Mouse (Mus musculus): ENCODE measurements at regions not wholly inside any gene's neighbourhood (a gene's known extent, or its start where the extent isn't known, plus 50 kb on each side); places are given as distances from the start of the nearest gene placed in this dataset.

DNA sequence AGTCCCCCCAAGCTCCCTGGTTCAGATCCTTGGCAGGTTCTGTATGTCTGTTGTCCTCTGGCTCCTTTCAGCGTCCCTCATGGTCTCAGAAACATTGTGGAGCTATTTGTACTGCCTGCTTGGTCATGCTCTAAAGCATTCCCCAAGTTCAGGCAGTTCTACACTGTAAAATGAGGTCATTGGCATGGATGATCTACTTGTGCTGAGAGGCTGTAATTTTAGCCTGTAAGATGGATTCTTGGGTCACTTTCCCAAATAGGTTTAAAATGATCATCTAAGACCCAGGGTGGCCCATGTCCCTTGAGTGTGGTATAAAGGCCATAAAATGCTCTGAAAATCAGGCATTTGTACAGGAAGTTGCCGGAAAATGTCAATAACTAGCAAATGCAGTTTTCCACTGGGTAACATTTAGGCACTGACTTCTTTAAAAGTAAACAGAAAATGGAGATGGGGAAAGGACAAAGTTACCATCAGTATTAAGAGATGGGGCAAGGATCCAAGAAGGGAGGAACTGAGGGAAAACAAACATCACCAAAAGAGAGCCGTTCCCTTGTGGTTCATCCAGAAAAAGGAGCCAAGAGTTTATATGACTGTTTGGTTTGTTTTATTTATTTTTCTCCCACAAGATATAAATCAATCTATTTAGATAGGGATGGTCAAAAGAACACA is 81.5 kb upstream of the Gm11232 start:
- intact Hi-C loops (cut with DNase I): no loop called here
- no peak for DNase-seq (ENCODE audit: low spot score in 2 of 2)

DNA sequence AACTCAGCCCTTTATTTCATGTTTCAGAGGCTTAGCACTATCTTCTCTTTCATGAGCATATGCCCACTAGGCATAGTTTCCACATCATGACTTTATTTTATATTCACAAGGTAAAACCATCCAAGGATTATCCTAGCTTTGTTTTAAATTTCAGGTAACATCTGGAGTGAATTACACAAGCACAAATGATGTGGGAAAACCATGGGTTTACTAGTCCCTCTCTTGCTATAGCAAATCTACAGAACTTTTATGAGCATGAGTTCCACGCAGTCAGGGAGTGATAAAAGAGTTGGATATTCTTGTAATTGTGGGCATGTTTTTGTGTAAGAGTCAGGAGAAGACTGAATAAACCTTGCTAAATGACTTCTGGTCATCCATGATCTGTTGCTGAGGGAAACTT is 78.0 kb upstream of the Gm11232 start:
- DNase-seq (ENCODE audit: low spot score in 2 of 2): no peak
- intact Hi-C loops (cut with DNase I): no loop called here

DNA sequence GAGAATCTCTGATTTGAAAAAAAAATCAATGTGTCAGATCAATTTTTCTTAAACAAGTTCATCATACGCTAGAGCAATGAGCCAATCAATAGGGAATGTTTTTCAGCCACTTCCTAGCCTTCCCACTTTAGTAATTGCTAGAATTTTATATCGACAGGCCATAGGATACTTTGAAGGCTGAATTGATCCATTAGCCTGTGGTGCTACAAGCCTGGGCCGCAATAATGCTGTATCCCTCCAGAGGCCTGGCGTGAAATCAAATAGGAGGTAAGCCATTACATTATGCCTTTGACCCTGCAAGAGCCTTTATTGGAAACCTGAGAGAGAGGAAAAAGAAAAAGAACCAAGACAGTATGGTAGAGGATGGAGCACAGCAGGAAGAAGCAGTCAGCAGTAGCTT is 53.7 kb upstream of the Gm11232 start:
- intact Hi-C loops (cut with DNase I): no loop called here
- no peak for DNase-seq (ENCODE audit: low spot score in 2 of 2)

DNA sequence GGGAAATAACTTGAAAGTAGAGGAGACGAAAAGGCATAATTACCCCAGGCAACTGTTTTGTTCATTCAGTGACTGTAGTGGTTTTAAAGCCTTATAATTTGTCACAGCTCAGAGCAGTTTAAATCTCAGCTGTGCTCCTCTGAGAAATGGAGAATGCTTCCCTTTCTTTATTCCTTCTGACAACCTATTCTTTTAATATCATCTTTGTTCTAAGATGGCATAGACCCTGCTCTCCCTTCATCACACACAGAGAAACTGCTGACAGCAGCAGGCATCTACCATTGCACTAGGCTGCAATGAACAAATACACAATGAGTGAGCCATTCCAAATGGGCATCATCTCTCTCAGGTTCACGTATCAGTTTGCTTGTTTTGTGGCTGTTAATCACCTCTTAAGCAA is 50.5 kb upstream of the Gm11232 start:
- DNase-seq (ENCODE audit: low spot score in 2 of 2): no peak

More for the DNA sequence above, 50.5 kb upstream of the Gm11232 start:
- intact Hi-C loops (cut with DNase I): no loop called here

Data from left cerebral cortex, postnatal 36 days (tissue).